Mouse (Mus musculus) spleen, adult 10 weeks (tissue): ENCODE measurements around the gene Hoxd11. TPM values are rescaled to one million over a fixed set of nuclear protein-coding genes. Genes with fewer than 3 reads are reported as not detected.

Experiments used
- polyA plus RNA-seq: library from polyadenylated mRNA; stranded (reverse); fragments of 350-450 nt; fragmentation: Illumina TruSeq; extraction: RNeasy Lipid Tissue Mini Kit (QIAGEN cat#74804); gene quantifications from one replicate; pipeline ENCODE4 v1.2.3, GENCODE M21; 2015; ENCODE audit warnings: low replicate concordance; ENCODE audit not compliant: insufficient read depth

The Hoxd11 gene
- polyA plus RNA-seq, result not detected

DNA sequence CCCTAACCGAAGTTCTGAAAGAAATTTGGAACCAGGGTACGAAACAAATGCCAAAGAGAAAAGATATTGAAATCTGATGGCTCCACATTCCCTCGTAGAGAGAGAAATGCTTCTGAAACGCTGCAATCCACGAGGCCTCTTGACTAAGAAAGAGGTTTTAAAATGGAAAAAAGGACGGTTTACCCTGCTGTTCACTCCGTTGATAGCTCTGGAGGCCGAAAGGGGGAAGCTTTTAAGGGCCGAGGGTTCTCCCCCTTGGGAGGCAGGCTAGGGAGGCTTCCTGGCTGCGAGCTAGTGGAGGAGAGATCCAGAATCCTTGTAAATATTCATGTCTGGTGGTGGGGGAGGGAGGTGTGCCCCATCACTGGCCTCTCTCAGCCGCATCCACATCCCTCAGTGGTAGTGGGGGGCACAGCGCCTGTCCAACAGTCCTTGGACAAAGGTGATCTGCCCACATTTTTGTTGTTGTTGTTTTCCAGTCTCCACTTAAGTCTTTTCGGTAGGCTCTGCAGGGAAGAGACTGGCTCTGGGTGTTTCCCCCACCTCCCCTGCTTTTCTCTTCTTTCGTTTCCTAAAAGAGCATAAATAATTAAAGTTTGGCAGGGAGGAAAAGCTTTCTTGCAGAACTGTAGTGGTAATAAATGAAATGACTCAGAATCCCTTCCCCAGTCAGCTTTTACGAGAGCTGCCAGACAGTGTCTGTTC is at the start of gene Hoxd11:
Gene Hoxd11 (plus strand): TSS at position 667 of the 705 bp plus-strand sequence.

GRCm38 (mm10) chr2:74659507-74660005 is 19.8 kb upstream of the Hoxd11 start, which contains the start of gene Evx2:
Evx2 (minus strand) TSS chr2:74659557.

GRCm38 (mm10) chr2:74667842-74668357 is 11.5 kb upstream of the Hoxd11 start, which contains the start of gene Hoxd13:
Hoxd13 (plus strand) TSS chr2:74668310.

DNA sequence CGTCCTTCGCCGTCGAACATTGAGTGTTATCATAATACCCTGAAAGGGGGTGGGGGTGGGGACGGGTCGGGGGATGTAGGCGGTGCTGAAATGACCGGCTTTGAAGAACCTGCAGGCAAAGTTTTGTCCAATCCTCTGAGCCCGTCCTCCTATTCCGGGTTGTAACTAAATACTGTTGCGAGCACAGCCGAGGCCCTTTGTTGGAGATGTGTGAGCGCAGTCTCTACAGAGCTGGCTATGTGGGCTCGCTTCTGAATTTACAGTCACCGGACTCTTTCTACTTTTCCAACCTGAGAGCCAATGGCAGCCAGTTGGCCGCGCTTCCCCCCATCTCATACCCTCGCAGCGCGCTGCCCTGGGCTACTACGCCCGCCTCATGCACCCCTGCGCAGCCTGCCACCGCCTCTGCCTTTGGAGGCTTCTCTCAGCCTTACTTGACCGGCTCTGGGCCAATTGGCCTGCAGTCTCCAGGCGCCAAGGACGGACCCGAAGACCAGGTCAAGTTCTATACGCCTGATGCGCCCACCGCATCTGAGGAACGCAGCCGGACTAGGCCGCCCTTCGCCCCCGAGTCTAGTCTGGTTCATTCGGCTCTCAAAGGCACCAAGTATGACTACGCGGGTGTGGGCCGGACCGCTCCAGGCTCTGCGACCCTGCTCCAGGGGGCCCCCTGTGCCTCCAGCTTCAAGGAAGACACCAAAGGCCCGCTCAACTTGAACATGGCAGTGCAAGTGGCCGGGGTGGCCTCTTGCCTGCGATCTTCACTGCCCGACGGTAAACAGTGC is 4.3 kb upstream of the Hoxd11 start, which contains the start of gene Hoxd12:
Gene Hoxd12 (plus strand): TSS at position 133 of the 785 bp plus-strand sequence.

DNA sequence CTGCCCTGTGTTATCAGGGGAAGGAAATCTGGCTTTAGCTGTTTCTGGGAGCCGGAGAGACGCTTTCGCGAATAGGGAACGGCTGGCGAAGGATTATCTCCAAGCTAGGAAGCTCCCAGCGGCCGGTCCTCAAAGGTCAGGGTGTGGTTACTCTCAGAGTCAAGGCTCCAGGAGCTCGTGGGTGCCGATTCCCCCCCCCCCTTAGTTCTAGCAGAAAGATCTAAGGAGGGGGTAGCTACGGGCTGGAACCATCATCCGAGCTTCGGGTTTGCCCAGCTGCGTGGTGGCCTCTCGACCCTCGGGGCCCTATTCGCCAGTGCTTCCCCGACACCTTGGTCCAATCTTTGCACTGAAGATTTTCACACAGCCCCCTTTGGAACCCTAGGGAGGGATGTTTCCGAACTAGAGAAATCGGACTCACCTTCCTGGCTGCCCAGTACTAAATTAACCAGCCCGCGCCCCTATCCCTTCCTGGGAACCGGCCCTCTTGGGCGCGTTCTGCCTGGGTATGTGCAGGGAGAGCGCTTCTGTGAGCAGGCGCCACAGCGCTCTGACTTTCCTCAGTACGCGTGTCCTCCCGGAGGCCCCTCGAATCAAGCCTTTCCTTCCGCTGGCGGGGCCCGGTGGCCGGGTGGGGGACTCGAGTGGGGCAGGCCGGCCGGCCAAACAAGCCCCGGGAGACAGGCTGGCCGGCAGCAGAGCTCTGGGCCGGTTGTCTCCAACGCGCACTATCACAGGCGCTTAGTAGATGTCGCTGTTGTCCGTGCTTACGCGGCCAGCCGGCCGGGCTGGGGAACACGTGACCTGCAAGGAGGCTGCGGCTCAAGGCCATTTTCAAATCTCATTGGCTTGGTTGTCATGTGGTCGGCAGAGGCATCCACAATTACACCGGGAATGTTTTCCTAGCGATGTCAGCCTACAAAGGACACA is 11.9 kb downstream of the Hoxd11 start, which contains the start of gene Hoxd10:
Gene Hoxd10 (plus strand): TSS at position 903 of the 930 bp plus-strand sequence.

DNA sequence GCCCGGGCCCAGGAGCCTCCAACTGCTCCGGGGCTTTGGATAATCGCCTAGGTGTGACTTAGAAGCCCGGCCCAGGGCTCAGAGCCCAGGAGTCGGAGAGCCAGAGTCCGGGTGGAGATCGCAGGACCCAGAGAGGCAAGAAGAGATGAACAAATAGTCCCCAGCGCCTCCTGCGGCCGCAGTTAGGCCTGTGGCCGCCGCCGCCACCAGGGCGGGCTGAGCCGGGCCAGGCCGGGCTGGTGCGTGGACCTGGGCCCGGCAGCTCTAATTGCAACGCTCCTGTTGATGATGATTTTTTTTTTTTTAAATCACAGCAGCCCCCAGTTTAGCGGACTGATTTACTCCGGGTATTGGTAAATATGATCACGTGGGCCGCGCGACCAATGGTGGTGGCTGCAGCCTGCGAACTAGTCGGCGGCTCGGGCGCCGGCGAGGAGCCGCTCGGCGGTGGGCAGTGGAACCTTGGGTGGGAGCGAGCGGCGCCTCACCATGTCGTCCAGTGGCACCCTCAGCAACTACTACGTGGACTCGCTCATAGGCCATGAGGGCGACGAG is 18.3 kb downstream of the Hoxd11 start, which contains the start of gene Hoxd9:
Gene Hoxd9 (plus strand): TSS at position 161 of the 555 bp plus-strand sequence.

DNA sequence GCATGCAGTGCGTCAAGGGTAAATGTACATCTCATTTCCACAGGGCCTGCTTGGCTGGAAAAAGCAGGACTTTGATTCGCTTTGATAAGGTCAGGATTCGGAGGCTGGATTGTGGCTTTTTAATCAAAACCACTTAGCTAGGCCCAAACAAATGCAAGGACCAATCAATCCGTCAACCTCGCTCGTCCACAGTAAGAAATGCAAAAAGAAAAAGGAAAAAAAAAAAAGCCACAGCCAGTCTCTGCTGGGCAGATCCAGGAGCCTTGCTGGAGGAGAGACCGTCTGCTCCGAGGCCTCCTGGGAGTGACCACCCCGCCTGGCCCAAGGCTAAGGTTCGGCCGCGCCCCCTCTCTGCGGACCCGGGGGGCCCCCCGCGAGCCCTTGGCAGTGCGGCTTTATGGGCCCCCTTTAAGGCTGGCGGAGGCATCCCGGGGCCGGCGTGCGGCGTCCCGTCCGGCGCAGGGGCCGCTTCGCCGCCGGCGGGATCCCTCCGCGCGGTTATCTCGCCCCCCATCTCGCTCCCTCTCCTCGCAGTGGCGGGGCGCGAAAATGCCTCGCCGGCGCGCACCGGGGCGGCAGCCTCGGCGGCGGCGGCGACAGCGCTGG is 25.1 kb downstream of the Hoxd11 start, which contains the start of gene Hoxd8:
Gene Hoxd8 (plus strand): TSS at position 223 of the 606 bp plus-strand sequence.

DNA sequence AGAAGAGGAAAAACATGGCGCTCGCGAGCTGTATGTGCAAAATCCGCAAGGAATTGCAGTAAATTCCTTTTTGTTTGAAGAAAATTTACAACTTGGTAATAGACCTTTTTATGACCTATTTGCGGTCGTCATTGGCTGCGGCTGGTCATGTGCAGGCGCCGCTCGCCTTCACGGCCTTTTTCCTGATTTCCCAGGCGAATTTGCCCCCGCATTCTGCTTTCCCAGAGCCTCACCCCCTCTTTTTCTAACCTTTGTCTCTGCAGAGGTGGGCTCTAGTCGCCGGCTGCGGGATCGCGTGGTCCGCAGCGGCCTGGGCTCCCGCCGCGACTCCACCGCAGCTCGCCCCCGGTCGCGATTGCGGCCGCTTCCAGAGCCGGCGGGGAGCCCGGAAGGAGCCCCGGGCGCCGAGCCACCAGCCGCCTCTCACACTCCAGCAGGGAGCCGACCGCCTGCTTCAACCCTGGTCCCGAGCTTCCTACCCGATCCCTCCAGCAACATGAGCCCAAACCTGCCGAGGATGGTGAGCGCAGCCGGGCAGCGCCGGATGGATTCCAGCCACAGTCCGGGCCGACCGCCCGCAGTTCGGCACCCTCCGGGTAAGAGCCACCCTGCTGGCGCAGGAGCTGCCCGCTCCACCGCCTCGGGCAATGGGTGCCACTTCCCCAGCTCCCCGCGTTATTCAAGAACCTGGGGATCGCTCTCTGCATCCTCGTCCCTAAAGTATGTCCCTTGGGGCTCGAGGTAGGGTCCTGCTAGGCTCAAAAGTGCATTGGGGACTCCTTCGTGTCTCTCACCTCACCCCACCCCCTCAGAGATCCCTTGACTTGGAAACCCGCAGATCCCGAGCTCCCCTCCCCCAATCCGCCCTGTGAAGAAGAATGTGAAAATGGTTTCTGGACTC is 32.6 kb downstream of the Hoxd11 start, which contains the start of the genes Hoxd3 and Hoxd4:
Gene Hoxd3 (plus strand): TSS at position 207 of the 901 bp plus-strand sequence.
Gene Hoxd4 (plus strand): TSS at position 209 of the 901 bp plus-strand sequence.

GRCm38 (mm10) chr2:74726551-74726950 is 47.2 kb downstream of the Hoxd11 start, which contains the start of gene Gm28230:
Gm28230 (plus strand) TSS chr2:74726728.

Other genes with a start within 250 kb of the Hoxd11 start
- gene Lnpk, start 100.1 kb upstream of the Hoxd11 start, polyA plus RNA-seq, result 19.6 TPM
- gene Evx2, start 20.0 kb upstream of the Hoxd11 start, polyA plus RNA-seq, result not detected
- not detected for gene Hoxd13, start 11.2 kb upstream of the Hoxd11 start, polyA plus RNA-seq
- not detected for gene Hoxd12, start 4.5 kb upstream of the Hoxd11 start, polyA plus RNA-seq
- not detected for gene Hoxd10, start 12.4 kb downstream of the Hoxd11 start, polyA plus RNA-seq
- gene Hoxd9, start 18.2 kb downstream of the Hoxd11 start, polyA plus RNA-seq, result not detected
- gene Hoxd8, start 25.1 kb downstream of the Hoxd11 start, polyA plus RNA-seq, result 1.4 TPM
- gene Hoxd3, start 32.4 kb downstream of the Hoxd11 start, polyA plus RNA-seq, result not detected
- gene Hoxd4, start 32.4 kb downstream of the Hoxd11 start, polyA plus RNA-seq, result 0.23 TPM
- gene Gm28230, start 47.2 kb downstream of the Hoxd11 start, polyA plus RNA-seq, result not detected
- gene Hoxd1, start 83.4 kb downstream of the Hoxd11 start, polyA plus RNA-seq, result not detected
- 56.0 TPM for gene Mtx2, start 146.2 kb downstream of the Hoxd11 start, polyA plus RNA-seq